Mouse (Mus musculus) ES-Bruce4 (cell line): ENCODE results near the gene Supt5. TPM values are rescaled to one million over a fixed set of nuclear protein-coding genes. Genes with fewer than 3 reads are reported as not detected.

Experiments used
- H3K27ac ChIP-seq: 2 replicates; pipeline ENCODE4 v1.5.1; 2012; ENCODE audit warnings: low read length, inconsistent platforms; ENCODE audit not compliant: insufficient read depth
- H3K27me3 ChIP-seq: 2 replicates; pipeline ENCODE4 v1.6.1; 2012; ENCODE audit warnings: mild to moderate bottlenecking, low read length, inconsistent platforms; ENCODE audit not compliant: control insufficient read depth, poor library complexity, insufficient read depth, severe bottlenecking
- H3K36me3 ChIP-seq: 2 replicates; pipeline ENCODE4 v1.6.1; 2012; ENCODE audit warnings: inconsistent platforms, mild to moderate bottlenecking, low read length, moderate library complexity; ENCODE audit not compliant: control insufficient read depth, poor library complexity, insufficient read depth, severe bottlenecking
- H3K4me1 ChIP-seq: one replicate; pipeline ENCODE4 v1.8.1; 2011; ENCODE audit warnings: low read length; ENCODE audit not compliant: control insufficient read depth, insufficient read depth
- H3K4me3 ChIP-seq: 2 replicates; pipeline ENCODE4 v1.5.1; 2011; ENCODE audit warnings: low read depth, mild to moderate bottlenecking, low read length
- H3K9ac ChIP-seq: 2 replicates; pipeline ENCODE4 v1.6.1; 2012; ENCODE audit warnings: low read depth, mild to moderate bottlenecking, inconsistent platforms; ENCODE audit not compliant: poor library complexity, severe bottlenecking
- H3K9me3 ChIP-seq: replicated peaks from 2 replicates; pipeline ENCODE4 v1.6.1; 2012; ENCODE audit warnings: mild to moderate bottlenecking, low read length, inconsistent platforms; ENCODE audit not compliant: control insufficient read depth, poor library complexity, insufficient read depth, severe bottlenecking
- CTCF ChIP-seq: IDR thresholded peaks from one replicate; pipeline ENCODE4 v1.8.1; 2011; ENCODE audit warnings: low read depth, low read length
- EP300 ChIP-seq: IDR thresholded peaks from 2 replicates; pipeline ENCODE4 v1.6.1; 2011; ENCODE audit warnings: low read depth, low read length; ENCODE audit not compliant: insufficient read depth
- POLR2A ChIP-seq: IDR thresholded peaks from one replicate; pipeline ENCODE4 v1.8.1; 2011; ENCODE audit warnings: low read length; ENCODE audit not compliant: insufficient read depth
- polyA plus RNA-seq: library from polyadenylated mRNA; stranded (reverse); fragments of >200 nt; gene quantifications from 2 replicates; pipeline ENCODE4 v1.2.4, GENCODE M21; 2011; ENCODE audit warnings: low read depth; ENCODE audit not compliant: missing spikeins, insufficient read depth, insufficient read length

The Supt5 gene
- polyA plus RNA-seq, 1 experiment: 101 TPM

- H3K27ac ChIP-seq: no peak overlapping the region
- no peaks in the 10 kb centered on the region for H3K27me3 ChIP-seq
- TF ChIP-seq CTCF: no peak
- TF ChIP-seq POLR2A: no peak
- TF ChIP-seq EP300: no peak
- no peaks in the 10 kb centered on the region for H3K9me3 ChIP-seq
- H3K9ac ChIP-seq: no peak overlapping the region
- no peak overlapping the region for H3K4me3 ChIP-seq
- H3K4me1 ChIP-seq: no peaks in the 10 kb centered on the region
- H3K36me3 ChIP-seq: peaks cover 61% of the 10 kb centered on the region
Observed at GRCm38 (mm10) chr7:28318036-28318435, 20.5 kb downstream of the Supt5 start.

GRCm38 (mm10) chr7:28311926-28312543 is 26.5 kb downstream of the Supt5 start, which contains the start of gene Timm50:
Timm50 (minus strand) TSS chr7:28312072.
- H3K27me3 ChIP-seq: no peaks in the 10 kb centered on the region
- H3K36me3 ChIP-seq: peaks cover 39% of the 10 kb centered on the region
- no peaks in the 10 kb centered on the region for H3K9me3 ChIP-seq
- peaks cover 2% of the 10 kb centered on the region for H3K4me1 ChIP-seq
- H3K27ac ChIP-seq: no peak within 1 kb of the TSS
- peak within 1 kb of the TSS; percentile 94 for H3K4me3 ChIP-seq
- TF ChIP-seq POLR2A (no peak), CTCF (no peak), EP300 (0 out of 2 replicates have a peak, but pooled peaks have one; percentile 44)
- H3K9ac ChIP-seq: peak within 1 kb of the TSS; percentile 83

GRCm38 (mm10) chr7:28311151-28311925 is 27.2 kb downstream of the Supt5 start:
- H3K4me3 ChIP-seq: peak overlapping the region; percentile 94
- no peak overlapping the region for H3K27ac ChIP-seq
- H3K4me1 ChIP-seq: peaks cover 2% of the 10 kb centered on the region
- TF ChIP-seq POLR2A (no peak), EP300 (no peak), CTCF (no peak)
- H3K9me3 ChIP-seq: no peaks in the 10 kb centered on the region
- H3K9ac ChIP-seq: peak overlapping the region; percentile 83
- no peaks in the 10 kb centered on the region for H3K27me3 ChIP-seq
- peaks cover 40% of the 10 kb centered on the region for H3K36me3 ChIP-seq

GRCm38 (mm10) chr7:28309737-28310136 is 28.8 kb downstream of the Supt5 start:
- TF ChIP-seq EP300 (no peak), CTCF (no peak), POLR2A (no peak)
- H3K36me3 ChIP-seq: peaks cover 43% of the 10 kb centered on the region
- peaks cover 2% of the 10 kb centered on the region for H3K4me1 ChIP-seq
- H3K4me3 ChIP-seq: no peak overlapping the region
- H3K27ac ChIP-seq: no peak overlapping the region
- no peaks in the 10 kb centered on the region for H3K9me3 ChIP-seq
- no peak overlapping the region for H3K9ac ChIP-seq
- H3K27me3 ChIP-seq: no peaks in the 10 kb centered on the region

- peaks cover 43% of the 10 kb centered on the region for H3K36me3 ChIP-seq
- no peaks in the 10 kb centered on the region for H3K27me3 ChIP-seq
- no peak overlapping the region for H3K27ac ChIP-seq
- no peak overlapping the region for H3K4me3 ChIP-seq
- TF ChIP-seq CTCF (no peak), EP300 (no peak), POLR2A (no peak)
- peaks cover 2% of the 10 kb centered on the region for H3K4me1 ChIP-seq
- H3K9me3 ChIP-seq: no peaks in the 10 kb centered on the region
- H3K9ac ChIP-seq: no peak overlapping the region
Observed at GRCm38 (mm10) chr7:28306216-28306615, 32.3 kb downstream of the Supt5 start.

GRCm38 (mm10) chr7:28305641-28306040 is 32.9 kb downstream of the Supt5 start:
- Histone ChIP-seq H3K27me3 (no peaks in the 10 kb centered on the region), H3K9ac (no peak overlapping the region), H3K27ac (no peak overlapping the region), H3K9me3 (no peaks in the 10 kb centered on the region), H3K36me3 (peaks cover 43% of the 10 kb centered on the region), H3K4me1 (peaks cover 2% of the 10 kb centered on the region), H3K4me3 (no peak overlapping the region)
- no peak for TF ChIP-seq CTCF
- TF ChIP-seq EP300: no peak
- no peak for TF ChIP-seq POLR2A
